Mouse (Mus musculus) CH12.LX (cell line): ENCODE results near the gene Klhl8.

ENCODE experiments used
- CTCF ChIP-seq, 2 experiments: IDR thresholded peaks in 1 of 2; conservative IDR thresholded peaks in 1 of 2; 2 replicates each; pipeline ENCODE4 v1.5.1; 2011 to 2012; ENCODE audit warnings: low read depth in 2 of 2, low read length in 2 of 2, improper control_type of control experiment in 1 of 2, inconsistent platforms in 1 of 2, mild to moderate bottlenecking in 1 of 2, moderate library complexity in 1 of 2
- EP300 ChIP-seq: IDR thresholded peaks from 2 replicates; pipeline ENCODE4 v1.6.1; 2011; ENCODE audit warnings: low read length, improper control_type of control experiment
- ETS1 ChIP-seq: conservative IDR thresholded peaks from 2 replicates; pipeline ENCODE4 v1.6.1; 2012; ENCODE audit warnings: low read depth, mild to moderate bottlenecking, inconsistent platforms, low read length, improper control_type of control experiment, moderate library complexity
- MAFK ChIP-seq: IDR thresholded peaks from 2 replicates; pipeline ENCODE4 v1.6.1; 2011; ENCODE audit warnings: low read length, improper control_type of control experiment; ENCODE audit not compliant: insufficient replicate concordance
- MAX ChIP-seq: IDR thresholded peaks from 2 replicates; pipeline ENCODE4 v1.6.1; 2011; ENCODE audit warnings: low read length, improper control_type of control experiment
- MXI1 ChIP-seq: IDR thresholded peaks from 2 replicates; pipeline ENCODE4 v1.6.1; 2011; ENCODE audit warnings: mild to moderate bottlenecking, low read depth, low read length, improper control_type of control experiment
- NRF1 ChIP-seq: IDR thresholded peaks from 2 replicates; pipeline ENCODE4 v1.6.1; 2014; ENCODE audit warnings: low read depth, mild to moderate bottlenecking, inconsistent platforms, low read length, improper control_type of control experiment, moderate library complexity
- POLR2A ChIP-seq: IDR thresholded peaks from 2 replicates; pipeline ENCODE4 v1.6.1; 2011; ENCODE audit warnings: low read depth, mild to moderate bottlenecking, improper control_type of control experiment, low read length
- RCOR1 ChIP-seq: conservative IDR thresholded peaks from 2 replicates; pipeline ENCODE4 v1.6.1; 2012; ENCODE audit warnings: low read depth, mild to moderate bottlenecking, inconsistent platforms, low read length, improper control_type of control experiment
- UBTF ChIP-seq: IDR thresholded peaks from 2 replicates; pipeline ENCODE4 v1.6.1; 2012; ENCODE audit warnings: low read depth, mild to moderate bottlenecking, inconsistent platforms, low read length, improper control_type of control experiment, moderate library complexity
- ZC3H11A ChIP-seq: IDR thresholded peaks from 2 replicates; pipeline ENCODE4 v1.6.1; 2012; ENCODE audit warnings: low read depth, mild to moderate bottlenecking, inconsistent platforms, low read length, improper control_type of control experiment

GRCm38 (mm10) chr5:103852756-103853549 lies 58.1 kb downstream of the Klhl8 start:
- no peak for TF ChIP-seq NRF1
- no peak; the same call in 1 of the 2 replicates for TF ChIP-seq POLR2A
- TF ChIP-seq MXI1: no peak; the same call in 1 of the 2 replicates
- 0 out of 2 replicates have a peak, but pooled peaks have one; percentile 41 for TF ChIP-seq EP300
- no peak for TF ChIP-seq CTCF (conservative IDR thresholded peaks at IDR 0.05 in 1 of 2, IDR thresholded peaks at IDR 0.05 in 1 of 2; ENCODE audit: low read depth in 2 of 2, low read length in 2 of 2)
- no peak for TF ChIP-seq ZC3H11A
- TF ChIP-seq MAFK: no peak; the same call in 1 of the 2 replicates
- peak; percentile 47 for TF ChIP-seq ETS1
- no peak for TF ChIP-seq RCOR1
- TF ChIP-seq UBTF: no peak
- TF ChIP-seq MAX: peak; percentile 67
